Mouse (Mus musculus): Measurements from ENCODE around the gene Gpt2. TPM values are rescaled to one million over a fixed set of nuclear protein-coding genes. Genes with fewer than 3 reads are reported as not detected.

The Gpt2 gene
- total and polyA plus RNA-seq, 3 experiments = 29.7 to 50.0 (median 37.8) TPM

- no peak overlapping the region for H3K27ac ChIP-seq (ENCODE audit: insufficient read depth, low read depth)
These were observed 48.3 kb upstream of the Gpt2 start for GRCm38 (mm10) chr8:85444092-85444491.

GRCm38 (mm10) chr8:85445936-85446685 is 46.3 kb upstream of the Gpt2 start:
- no peak for DNase-seq (ENCODE audit: extremely low read depth)
- dilution Hi-C loops (cut with MboI; ENCODE audit: extremely low pct_ligation_motif_present, extremely low pct_unique_long_range_greater_than_20kb, low sequenced_read_pairs) = no loop called here
- Histone ChIP-seq H3K36me3 (replicated peaks in 1 of 2; ENCODE audit: control insufficient read depth in 1 of 2, insufficient read depth in 1 of 2, low read length in 1 of 2) (no peaks in the 10 kb centered on the region), H3K27ac (ENCODE audit: insufficient read depth, low read depth) (no peak overlapping the region), H3K79me2 (replicated peaks; ENCODE audit: control insufficient read depth, extremely low read depth, insufficient read depth, poor library complexity, severe bottlenecking) (no peaks in the 10 kb centered on the region), H3K9me3 (replicated peaks; ENCODE audit: low read length) (no peaks in the 10 kb centered on the region), H3K4me2 (ENCODE audit: insufficient read depth, low read depth, poor library complexity, severe bottlenecking) (no peak overlapping the region), H3K27me3 (replicated peaks) (no peaks in the 10 kb centered on the region), H3K9ac (ENCODE audit: insufficient read depth, low read depth) (no peak overlapping the region), H3K4me1 (ENCODE audit: control insufficient read depth in 1 of 2, insufficient read depth in 2 of 2) (peaks cover 2 to 14% of the 10 kb centered on the region in 2 experiments; a peak in 1 of 4 replicates), H3K4me3 (replicated peaks in 1 of 3; ENCODE audit: low read depth in 2 of 3, low read length in 2 of 3, poor library complexity in 1 of 3) (no peak overlapping the region)
- TF ChIP-seq ELF1 (IDR thresholded peaks at IDR 0.05; ENCODE audit: low read depth, low read length) = no peak
- no peak for TF ChIP-seq MYC (IDR thresholded peaks at IDR 0.05; ENCODE audit: low read depth, low read length)
- no peak for TF ChIP-seq IRF4 (IDR thresholded peaks at IDR 0.05; ENCODE audit: low read depth, low read length)
- TF ChIP-seq TCF12 (IDR thresholded peaks at IDR 0.05; ENCODE audit: low read depth, low read length) = no peak
- TF ChIP-seq SIN3A (IDR thresholded peaks at IDR 0.05; ENCODE audit: low read length) = no peak
- no peak for TF ChIP-seq ZNF384 (IDR thresholded peaks at IDR 0.05; ENCODE audit: low read depth, low read length)
- in situ Hi-C loops (cut with MboI; ENCODE audit: low pct_ligation_motif_present, low pct_unique_long_range_greater_than_20kb, low sequenced_read_pairs) = no loop called here

More at GRCm38 (mm10) chr8:85444092-85444491, 48.3 kb upstream of the Gpt2 start:
- peaks cover 5% of the 10 kb centered on the region for H3K9me3 ChIP-seq (replicated peaks; ENCODE audit: low read length)
- H3K4me2 ChIP-seq (ENCODE audit: insufficient read depth, low read depth, poor library complexity, severe bottlenecking) = no peak overlapping the region
- no peak for DNase-seq (ENCODE audit: extremely low read depth)
- no peaks in the 10 kb centered on the region for H3K27me3 ChIP-seq (replicated peaks)
- dilution Hi-C loops (cut with MboI; ENCODE audit: extremely low pct_ligation_motif_present, extremely low pct_unique_long_range_greater_than_20kb, low sequenced_read_pairs) (no loop called here), in situ Hi-C loops (cut with MboI; ENCODE audit: low pct_ligation_motif_present, low pct_unique_long_range_greater_than_20kb, low sequenced_read_pairs) (no loop called here)
- no peak for TF ChIP-seq CHD1 (IDR thresholded peaks at IDR 0.05; ENCODE audit: low read depth, low read length)
- H3K4me1 ChIP-seq (ENCODE audit: control insufficient read depth in 1 of 2, insufficient read depth in 2 of 2) = peaks cover 2 to 6% of the 10 kb centered on the region in 2 experiments; a peak in 1 of 4 replicates
- no peaks in the 10 kb centered on the region for H3K79me2 ChIP-seq (replicated peaks; ENCODE audit: control insufficient read depth, extremely low read depth, insufficient read depth, poor library complexity, severe bottlenecking)
- no peaks in the 10 kb centered on the region for H3K36me3 ChIP-seq (replicated peaks in 1 of 2; ENCODE audit: control insufficient read depth in 1 of 2, insufficient read depth in 1 of 2, low read length in 1 of 2)
- no peak overlapping the region for H3K9ac ChIP-seq (ENCODE audit: insufficient read depth, low read depth)
- H3K4me3 ChIP-seq (replicated peaks in 1 of 3; ENCODE audit: low read depth in 2 of 3, low read length in 2 of 3, poor library complexity in 1 of 3) = no peak overlapping the region

GRCm38 (mm10) chr8:85450335-85450734 is 42.0 kb upstream of the Gpt2 start:
- no peak overlapping the region for H3K4me2 ChIP-seq (ENCODE audit: insufficient read depth, low read depth, poor library complexity, severe bottlenecking)
- H3K9me3 ChIP-seq (replicated peaks; ENCODE audit: low read length) = no peaks in the 10 kb centered on the region
- H3K4me1 ChIP-seq (ENCODE audit: control insufficient read depth in 1 of 2, insufficient read depth in 2 of 2) = peaks cover 2 to 14% of the 10 kb centered on the region in 2 experiments; a peak in 1 of 4 replicates
- TF ChIP-seq USF2 (conservative IDR thresholded peaks at IDR 0.05; ENCODE audit: low read depth, low read length) (peak; percentile 24; the same call in 1 of the 2 replicates), MXI1 (IDR thresholded peaks at IDR 0.05; ENCODE audit: low read depth, low read length) (no peak), ELF1 (IDR thresholded peaks at IDR 0.05; ENCODE audit: low read depth, low read length) (peak; percentile 28; the same call in 1 of the 2 replicates), USF1 (IDR thresholded peaks at IDR 0.05; ENCODE audit: low read depth, low read length) (peak; percentile 44)
- no peak overlapping the region for H3K4me3 ChIP-seq (replicated peaks in 1 of 3; ENCODE audit: low read depth in 2 of 3, low read length in 2 of 3, poor library complexity in 1 of 3)
- no peaks in the 10 kb centered on the region for H3K27me3 ChIP-seq (replicated peaks)
- H3K27ac ChIP-seq (ENCODE audit: insufficient read depth, low read depth) = no peak overlapping the region
- H3K79me2 ChIP-seq (replicated peaks; ENCODE audit: control insufficient read depth, extremely low read depth, insufficient read depth, poor library complexity, severe bottlenecking) = no peaks in the 10 kb centered on the region
- H3K9ac ChIP-seq (ENCODE audit: insufficient read depth, low read depth) = no peak overlapping the region
- peak; percentile 45 for DNase-seq (ENCODE audit: extremely low read depth)
- no peaks in the 10 kb centered on the region for H3K36me3 ChIP-seq (replicated peaks in 1 of 2; ENCODE audit: control insufficient read depth in 1 of 2, insufficient read depth in 1 of 2, low read length in 1 of 2)
- in situ Hi-C loops (cut with MboI; ENCODE audit: low pct_ligation_motif_present, low pct_unique_long_range_greater_than_20kb, low sequenced_read_pairs) (loop anchor here (25.0 kb wide), 1 partner anchor 212 kb away; no protein-coding TSS in a partner anchor), dilution Hi-C loops (cut with MboI; ENCODE audit: extremely low pct_ligation_motif_present, extremely low pct_unique_long_range_greater_than_20kb, low sequenced_read_pairs) (no loop called here)

All from CH12.LX (cell line).